ENCODE assay signal across 17 mouse cellular contexts in the genomic region with DNA sequence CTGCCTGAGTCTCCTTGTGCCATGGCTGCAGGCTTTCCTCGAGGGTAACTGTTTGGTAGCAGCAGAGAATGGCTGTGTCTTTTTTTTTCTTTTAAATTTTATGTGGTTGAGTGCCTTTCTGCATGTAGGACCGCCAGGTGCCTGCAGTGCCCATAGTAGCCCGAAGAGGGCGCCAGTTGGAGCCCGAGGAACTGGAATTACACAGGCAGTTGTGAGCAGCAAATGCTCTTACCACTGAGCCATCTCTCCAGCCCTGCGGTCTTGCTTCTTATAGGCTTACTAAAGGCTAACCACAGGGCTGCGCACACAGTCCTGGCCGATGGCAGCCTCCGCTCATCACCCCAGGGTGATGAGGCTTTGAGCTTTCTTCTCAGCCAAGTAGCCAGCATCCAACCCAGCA. TPM values are rescaled to one million over a fixed set of nuclear protein-coding genes. Genes with fewer than 3 reads are reported as not detected.
DNase-seq lines count a peak whose midpoint lies in the region; ATAC-seq and TF ChIP-seq lines count a peak whose summit lies in the region.
"Had no signal": no experiment of that assay in that cellular context is flagged by ENCODE, and none has a peak within 500 bp of the region (broad histone marks: within the 10 kb centered on the region; RNA-seq: fewer than 3 reads in every experiment).

No protein-coding gene starts in this region.

- 80% methylated on average over 9 of the region's 9 CpGs for WGBS in embryonic facial prominence, embryonic 12.5 days
- 76% methylated on average over 9 of the region's 9 CpGs for WGBS in embryonic facial prominence, embryonic 10.5 days
- WGBS in spleen, adult 2 months, result 65% methylated on average over 9 of the region's 9 CpGs
- 78% methylated on average over 9 of the region's 9 CpGs for WGBS in midbrain, embryonic 16.5 days

- 0 out of 2 replicates have a peak overlapping the region, but pooled peaks have one; percentile 0 for H3K27ac ChIP-seq in embryonic facial prominence, embryonic 12.5 days
- H3K27ac ChIP-seq in embryonic facial prominence, embryonic 10.5 days (replicated peaks), result no peak overlapping the region
- peak overlapping the region; percentile 58; the same call in 1 of the 2 replicates for H3K27ac ChIP-seq in spleen, adult 2 months (ENCODE audit: insufficient read depth, low read length)
- no peak overlapping the region for H3K27ac ChIP-seq in midbrain, embryonic 16.5 days (ENCODE audit: low read length)
- H3K27ac ChIP-seq: limb, embryonic 10.5 days; macrophage had no signal

- no peak overlapping the region for H3K9ac ChIP-seq in embryonic facial prominence, embryonic 12.5 days
- H3K9ac ChIP-seq in midbrain, embryonic 16.5 days (ENCODE audit: low read depth, low read length), result no peak overlapping the region

- H3K4me3 ChIP-seq in embryonic facial prominence, embryonic 12.5 days, result no peak overlapping the region
- H3K4me3 ChIP-seq in embryonic facial prominence, embryonic 10.5 days, result no peak overlapping the region
- H3K4me3 ChIP-seq in spleen, adult 2 months (ENCODE audit: extremely low read depth, insufficient read depth, insufficient read length), result no peak overlapping the region
- H3K4me3 ChIP-seq in midbrain, embryonic 16.5 days (ENCODE audit: low read depth, low read length), result no peak overlapping the region
- H3K4me3 ChIP-seq: limb, embryonic 10.5 days had no signal

- DNase-seq in embryonic facial prominence, embryonic 10.5 days (ENCODE audit: low spot score), result no peak
- no peak for DNase-seq in spleen, adult 2 months (ENCODE audit: low read depth in 1 of 2, low spot score in 2 of 2)
- DNase-seq in spleen, postnatal 36 days (ENCODE audit: low spot score in 2 of 2), result no peak
- DNase-seq in thymus, postnatal 36 days, result peak; percentile 32 to 47
- DNase-seq in yolk sac, embryonic 10.5 days (ENCODE audit: low spot score), result no peak
- DNase-seq: cerebellum, adult 2 months; kidney, postnatal 36 days; right cerebral cortex, adult 18-20 months had no signal

- no peaks in the 10 kb centered on the region for H3K36me3 ChIP-seq in embryonic facial prominence, embryonic 12.5 days
- no peaks in the 10 kb centered on the region for H3K36me3 ChIP-seq in embryonic facial prominence, embryonic 10.5 days (replicated peaks)
- H3K36me3 ChIP-seq in spleen, adult 2 months (ENCODE audit: control insufficient read depth, insufficient read depth, low read length), result no peaks in the 10 kb centered on the region
- H3K36me3 ChIP-seq in midbrain, embryonic 16.5 days (ENCODE audit: control insufficient read depth, insufficient read depth, low read length), result no peaks in the 10 kb centered on the region
- H3K36me3 ChIP-seq: limb, embryonic 10.5 days had no signal

- no peaks in the 10 kb centered on the region for H3K4me1 ChIP-seq in embryonic facial prominence, embryonic 12.5 days
- peaks cover 6% of the 10 kb centered on the region; the same call in 1 of the 2 replicates for H3K4me1 ChIP-seq in embryonic facial prominence, embryonic 10.5 days
- H3K4me1 ChIP-seq in spleen, adult 2 months (ENCODE audit: control insufficient read depth, insufficient read depth, insufficient read length), result peaks cover 5% of the 10 kb centered on the region; the same call in 1 of the 2 replicates
- H3K4me1 ChIP-seq in midbrain, embryonic 16.5 days (ENCODE audit: control insufficient read depth, insufficient read depth, low read length), result no peaks in the 10 kb centered on the region
- H3K4me1 ChIP-seq: limb, embryonic 10.5 days had no signal

- no peak for TF ChIP-seq POLR2A in spleen, adult 2 months (IDR thresholded peaks at IDR 0.05; ENCODE audit: low read depth, low read length)

- no peaks in the 10 kb centered on the region for H3K9me3 ChIP-seq in embryonic facial prominence, embryonic 12.5 days
- 0 out of 2 replicates have a peak, but pooled peaks cover 2% of the 10 kb centered on the region for H3K9me3 ChIP-seq in embryonic facial prominence, embryonic 10.5 days
- 0 out of 2 replicates have a peak, but pooled peaks cover 2% of the 10 kb centered on the region for H3K9me3 ChIP-seq in midbrain, embryonic 16.5 days (replicated peaks; ENCODE audit: control insufficient read depth, low read length, poor library complexity, severe bottlenecking)
- H3K9me3 ChIP-seq: limb, embryonic 10.5 days had no signal

- no peak overlapping the region for H3K4me2 ChIP-seq in embryonic facial prominence, embryonic 12.5 days (replicated peaks)
- no peak overlapping the region for H3K4me2 ChIP-seq in midbrain, embryonic 16.5 days (ENCODE audit: low read length)

- 0 out of 2 replicates have a peak, but pooled peaks have one; percentile 7 for TF ChIP-seq CTCF in spleen, adult 2 months (IDR thresholded peaks at IDR 0.05; ENCODE audit: extremely low read depth, insufficient read depth, insufficient read length, insufficient replicate concordance)

- no peak for ATAC-seq in embryonic facial prominence, embryonic 12.5 days (ENCODE audit: insufficient number of reproducible peaks, insufficient read depth, low FRiP score, low TSS enrichment)
- ATAC-seq in erythroid progenitor cell, adult 5-6 weeks (replicated peaks; ENCODE audit: low FRiP score, poor library complexity, severe bottlenecking), result peak; percentile 36; the same call in 1 of the 2 replicates
- ATAC-seq in midbrain, embryonic 16.5 days, result no peak

- no peaks in the 10 kb centered on the region for H3K27me3 ChIP-seq in embryonic facial prominence, embryonic 12.5 days
- no peaks in the 10 kb centered on the region for H3K27me3 ChIP-seq in embryonic facial prominence, embryonic 10.5 days (replicated peaks; ENCODE audit: low read depth, poor library complexity, severe bottlenecking)
- H3K27me3 ChIP-seq in spleen, adult 2 months (ENCODE audit: control insufficient read depth, insufficient read depth, low read length), result 0 out of 2 replicates have a peak, but pooled peaks cover 1% of the 10 kb centered on the region
- H3K27me3 ChIP-seq in midbrain, embryonic 16.5 days (ENCODE audit: control insufficient read depth, insufficient read depth, low read depth, low read length), result no peaks in the 10 kb centered on the region

RNA-seq across cellular contexts. Expression of a gene that starts 18.2 kb away (rescaled TPM):
- not detected in 2 replicates for polyA plus RNA-seq in embryonic facial prominence, embryonic 12.5 days (2016; fragmentation: Nextera tagmentation; extraction: Ambion mirVana)
- polyA plus RNA-seq in embryonic facial prominence, embryonic 10.5 days (2016; fragmentation: Nextera tagmentation; extraction: Ambion mirVana), result not detected in 2 replicates
- not detected in 2 replicates for polyA plus RNA-seq in spleen, adult 2 months (2012; rRNA removed)
- not detected in 2 replicates for total RNA-seq in erythroid progenitor cell, adult 5-6 weeks (2015; ENCODE audit: low replicate concordance)
- total RNA-seq in erythroid progenitor cell, adult 5-6 weeks (2017; ENCODE audit: low replicate concordance), result not detected in 2 replicates
- not detected in 2 replicates for polyA plus RNA-seq in midbrain, embryonic 16.5 days (2015; fragmentation: Nextera tagmentation; extraction: Ambion mirVana)
- total RNA-seq: adrenal gland, adult 18-20 months had no signal
- polyA plus RNA-seq: cerebellum, adult 2 months; embryonic facial prominence, embryonic 11.5 days; hindbrain, embryonic 11.5 days; limb, embryonic 10.5 days; macrophage; stomach, embryonic 16.5 days had no signal

RNA-seq across cellular contexts. Expression of a gene that starts 18.3 kb away (rescaled TPM):
- 19.0 and 19.1 TPM in 2 replicates for polyA plus RNA-seq in embryonic facial prominence, embryonic 12.5 days (2016; fragmentation: Nextera tagmentation; extraction: Ambion mirVana)
- polyA plus RNA-seq in embryonic facial prominence, embryonic 10.5 days (2016; fragmentation: Nextera tagmentation; extraction: Ambion mirVana), result 18.4 and 19.5 TPM in 2 replicates
- 15.5 and 17.7 TPM in 2 replicates for polyA plus RNA-seq in spleen, adult 2 months (2012; rRNA removed)
- 1.3 and 4.3 TPM in 2 replicates for total RNA-seq in erythroid progenitor cell, adult 5-6 weeks (2015; ENCODE audit: low replicate concordance)
- total RNA-seq in erythroid progenitor cell, adult 5-6 weeks (2017; ENCODE audit: low replicate concordance), result 3.1 and 3.2 TPM in 2 replicates
- 29.5 and 32.2 TPM in 2 replicates for polyA plus RNA-seq in midbrain, embryonic 16.5 days (2015; fragmentation: Nextera tagmentation; extraction: Ambion mirVana)

RNA-seq across cellular contexts. Expression of a gene that starts 20.9 kb away (rescaled TPM):
- polyA plus RNA-seq in embryonic facial prominence, embryonic 12.5 days (2016; fragmentation: Nextera tagmentation; extraction: Ambion mirVana), result 1.8 and 2.4 TPM in 2 replicates
- polyA plus RNA-seq in embryonic facial prominence, embryonic 10.5 days (2016; fragmentation: Nextera tagmentation; extraction: Ambion mirVana), result 1.0 and 1.5 TPM in 2 replicates
- polyA plus RNA-seq in spleen, adult 2 months (2012; rRNA removed), result not detected in 2 replicates
- not detected in 2 replicates for total RNA-seq in erythroid progenitor cell, adult 5-6 weeks (2015; ENCODE audit: low replicate concordance)
- not detected in 2 replicates for total RNA-seq in erythroid progenitor cell, adult 5-6 weeks (2017; ENCODE audit: low replicate concordance)
- 0.89 and 1.3 TPM in 2 replicates for polyA plus RNA-seq in midbrain, embryonic 16.5 days (2015; fragmentation: Nextera tagmentation; extraction: Ambion mirVana)
- total RNA-seq: adrenal gland, adult 18-20 months had no signal

RNA-seq across cellular contexts. Expression of a gene that starts 40.7 kb away (rescaled TPM):
- 20.1 and 20.3 TPM in 2 replicates for polyA plus RNA-seq in embryonic facial prominence, embryonic 12.5 days (2016; fragmentation: Nextera tagmentation; extraction: Ambion mirVana)
- polyA plus RNA-seq in embryonic facial prominence, embryonic 10.5 days (2016; fragmentation: Nextera tagmentation; extraction: Ambion mirVana), result 31.6 and 33.2 TPM in 2 replicates
- polyA plus RNA-seq in spleen, adult 2 months (2012; rRNA removed), result 56.6 and 90.2 TPM in 2 replicates
- total RNA-seq in erythroid progenitor cell, adult 5-6 weeks (2015; ENCODE audit: low replicate concordance), result 88.0 and 102 TPM in 2 replicates
- 143 and 147 TPM in 2 replicates for total RNA-seq in erythroid progenitor cell, adult 5-6 weeks (2017; ENCODE audit: low replicate concordance)
- polyA plus RNA-seq in midbrain, embryonic 16.5 days (2015; fragmentation: Nextera tagmentation; extraction: Ambion mirVana), result 7.3 and 7.6 TPM in 2 replicates

Comparison
In these comparisons a context has a peak if more than half of its experiments do, and no peak if none do; other contexts are left out.
1. H3K27ac ChIP-seq: peak in embryonic facial prominence, embryonic 12.5 days (single experiment) and spleen, adult 2 months (single experiment); none in embryonic facial prominence, embryonic 10.5 days (single experiment) and midbrain, embryonic 16.5 days (single experiment).
2. DNase-seq: peak in thymus, postnatal 36 days (2 of 2); none in embryonic facial prominence, embryonic 10.5 days (single experiment), spleen, adult 2 months (0 of 2), spleen, postnatal 36 days (0 of 2) and yolk sac, embryonic 10.5 days (single experiment).